Mouse (Mus musculus): ENCODE measurements around the gene Tmem259. TPM values are rescaled to one million over a fixed set of nuclear protein-coding genes. Genes with fewer than 3 reads are reported as not detected.
A peak's percentile ranks its signal among the peaks of the same experiment; 100 is the strongest.

The Tmem259 gene
- polyA plus RNA-seq, 1 experiment from 2014 or later: 16.1 TPM

- H3K4me2 ChIP-seq (replicated peaks; ENCODE audit: low read depth, low read length): no peak overlapping the region
- 24% methylated on average over 25 of the region's 25 CpGs for WGBS
- ATAC-seq (ENCODE audit: low FRiP score) (no peak), DNase-seq (ENCODE audit: low spot score) (no peak)
- no peaks in the 10 kb centered on the region; the same call in 1 of the 2 replicates for H3K4me1 ChIP-seq (replicated peaks; ENCODE audit: control insufficient read depth, insufficient read depth, low read length)
- no peak overlapping the region for H3K4me3 ChIP-seq (ENCODE audit: low read depth, low read length)
- no peaks in the 10 kb centered on the region for H3K36me3 ChIP-seq (ENCODE audit: control insufficient read depth, insufficient read depth, low read length)
- peaks cover 37% of the 10 kb centered on the region for H3K27me3 ChIP-seq (ENCODE audit: control insufficient read depth, insufficient read depth, low read length)
- peaks cover 3% of the 10 kb centered on the region; the same call in 1 of the 2 replicates for H3K9me3 ChIP-seq (ENCODE audit: control insufficient read depth, low read length)
- no peak overlapping the region for H3K9ac ChIP-seq (ENCODE audit: low read depth, low read length)
- H3K27ac ChIP-seq (ENCODE audit: low read depth, low read length): no peak overlapping the region
Measured at GRCm38 (mm10) chr10:80013609-80014008, 29.5 kb upstream of the Tmem259 start.

- peaks cover 37% of the 10 kb centered on the region for H3K27me3 ChIP-seq (ENCODE audit: control insufficient read depth, insufficient read depth, low read length)
- no peak overlapping the region for H3K27ac ChIP-seq (ENCODE audit: low read depth, low read length)
- peaks cover 3% of the 10 kb centered on the region; the same call in 1 of the 2 replicates for H3K9me3 ChIP-seq (ENCODE audit: control insufficient read depth, low read length)
- WGBS: 87% methylated on average over 6 of the region's 6 CpGs
- no peak overlapping the region for H3K9ac ChIP-seq (ENCODE audit: low read depth, low read length)
- no peak for DNase-seq (ENCODE audit: low spot score)
- H3K4me3 ChIP-seq (ENCODE audit: low read depth, low read length): no peak overlapping the region
- no peaks in the 10 kb centered on the region for H3K4me1 ChIP-seq (replicated peaks; ENCODE audit: control insufficient read depth, insufficient read depth, low read length)
- H3K36me3 ChIP-seq (ENCODE audit: control insufficient read depth, insufficient read depth, low read length): 0 out of 2 replicates have a peak, but pooled peaks cover 3% of the 10 kb centered on the region
- ATAC-seq (ENCODE audit: low FRiP score): no peak
- H3K4me2 ChIP-seq (replicated peaks; ENCODE audit: low read depth, low read length): no peak overlapping the region
Measured at GRCm38 (mm10) chr10:80011740-80012139, 27.6 kb upstream of the Tmem259 start.

- 0 out of 2 replicates have a peak, but pooled peaks cover 2% of the 10 kb centered on the region for H3K4me1 ChIP-seq (replicated peaks; ENCODE audit: control insufficient read depth, insufficient read depth, low read length)
- H3K4me2 ChIP-seq (replicated peaks; ENCODE audit: low read depth, low read length): no peak overlapping the region
- no peak for ATAC-seq (ENCODE audit: low FRiP score)
- no peak for DNase-seq (ENCODE audit: low spot score)
- H3K9me3 ChIP-seq (ENCODE audit: control insufficient read depth, low read length): no peaks in the 10 kb centered on the region
- H3K36me3 ChIP-seq (ENCODE audit: control insufficient read depth, insufficient read depth, low read length): 0 out of 2 replicates have a peak, but pooled peaks cover 3% of the 10 kb centered on the region
- no peak overlapping the region for H3K27ac ChIP-seq (ENCODE audit: low read depth, low read length)
- 96% methylated on average over 8 of the region's 8 CpGs for WGBS
- H3K27me3 ChIP-seq (ENCODE audit: control insufficient read depth, insufficient read depth, low read length): peaks cover 26% of the 10 kb centered on the region
- H3K4me3 ChIP-seq (ENCODE audit: low read depth, low read length): no peak overlapping the region
- H3K9ac ChIP-seq (ENCODE audit: low read depth, low read length): no peak overlapping the region
Measured at GRCm38 (mm10) chr10:80004233-80004705, 20.1 kb upstream of the Tmem259 start.

GRCm38 (mm10) chr10:80003374-80004232 lies 19.5 kb upstream of the Tmem259 start:
- Histone ChIP-seq H3K4me1 (replicated peaks; ENCODE audit: control insufficient read depth, insufficient read depth, low read length) (0 out of 2 replicates have a peak, but pooled peaks cover 2% of the 10 kb centered on the region), H3K36me3 (ENCODE audit: control insufficient read depth, insufficient read depth, low read length) (0 out of 2 replicates have a peak, but pooled peaks cover 3% of the 10 kb centered on the region), H3K27ac (ENCODE audit: low read depth, low read length) (no peak overlapping the region), H3K27me3 (ENCODE audit: control insufficient read depth, insufficient read depth, low read length) (peaks cover 26% of the 10 kb centered on the region), H3K9me3 (ENCODE audit: control insufficient read depth, low read length) (no peaks in the 10 kb centered on the region), H3K4me2 (replicated peaks; ENCODE audit: low read depth, low read length) (no peak overlapping the region), H3K4me3 (ENCODE audit: low read depth, low read length) (no peak overlapping the region), H3K9ac (ENCODE audit: low read depth, low read length) (no peak overlapping the region)
- DNase-seq (ENCODE audit: low spot score) (no peak), ATAC-seq (ENCODE audit: low FRiP score) (no peak)
- WGBS: 60% methylated on average over 9 of the region's 9 CpGs

GRCm38 (mm10) chr10:80002829-80003228 lies 18.7 kb upstream of the Tmem259 start:
- peaks cover 4% of the 10 kb centered on the region for H3K4me1 ChIP-seq (replicated peaks; ENCODE audit: control insufficient read depth, insufficient read depth, low read length)
- H3K4me3 ChIP-seq (ENCODE audit: low read depth, low read length): no peak overlapping the region
- H3K27ac ChIP-seq (ENCODE audit: low read depth, low read length): no peak overlapping the region
- H3K9me3 ChIP-seq (ENCODE audit: control insufficient read depth, low read length): no peaks in the 10 kb centered on the region
- 20% methylated on average over 21 of the region's 21 CpGs for WGBS
- DNase-seq (ENCODE audit: low spot score) (no peak), ATAC-seq (ENCODE audit: low FRiP score) (no peak)
- H3K4me2 ChIP-seq (replicated peaks; ENCODE audit: low read depth, low read length): no peak overlapping the region
- H3K27me3 ChIP-seq (ENCODE audit: control insufficient read depth, insufficient read depth, low read length): peaks cover 26% of the 10 kb centered on the region
- no peak overlapping the region for H3K9ac ChIP-seq (ENCODE audit: low read depth, low read length)
- H3K36me3 ChIP-seq (ENCODE audit: control insufficient read depth, insufficient read depth, low read length): no peaks in the 10 kb centered on the region

- Histone ChIP-seq H3K4me2 (replicated peaks; ENCODE audit: low read depth, low read length) (no peak overlapping the region), H3K36me3 (ENCODE audit: control insufficient read depth, insufficient read depth, low read length) (no peaks in the 10 kb centered on the region), H3K27ac (ENCODE audit: low read depth, low read length) (no peak overlapping the region), H3K27me3 (ENCODE audit: control insufficient read depth, insufficient read depth, low read length) (peaks cover 26% of the 10 kb centered on the region), H3K9me3 (ENCODE audit: control insufficient read depth, low read length) (no peaks in the 10 kb centered on the region), H3K4me3 (ENCODE audit: low read depth, low read length) (no peak overlapping the region), H3K9ac (ENCODE audit: low read depth, low read length) (no peak overlapping the region), H3K4me1 (replicated peaks; ENCODE audit: control insufficient read depth, insufficient read depth, low read length) (peaks cover 4% of the 10 kb centered on the region)
- ATAC-seq (ENCODE audit: low FRiP score) (no peak), DNase-seq (ENCODE audit: low spot score) (no peak)
- 66% methylated on average over 9 of the region's 9 CpGs for WGBS
Measured at GRCm38 (mm10) chr10:80001945-80002344, 17.8 kb upstream of the Tmem259 start.

GRCm38 (mm10) chr10:79997819-79998218 lies 13.7 kb upstream of the Tmem259 start:
- DNase-seq (ENCODE audit: low spot score) (no peak), ATAC-seq (ENCODE audit: low FRiP score) (peak; percentile 26)
- Histone ChIP-seq H3K36me3 (ENCODE audit: control insufficient read depth, insufficient read depth, low read length) (no peaks in the 10 kb centered on the region), H3K27me3 (ENCODE audit: control insufficient read depth, insufficient read depth, low read length) (peaks cover 19% of the 10 kb centered on the region), H3K27ac (ENCODE audit: low read depth, low read length) (peak overlapping the region; percentile 58), H3K9me3 (ENCODE audit: control insufficient read depth, low read length) (no peaks in the 10 kb centered on the region), H3K9ac (ENCODE audit: low read depth, low read length) (peak overlapping the region; percentile 45; the same call in 1 of the 2 replicates), H3K4me2 (replicated peaks; ENCODE audit: low read depth, low read length) (peak overlapping the region; percentile 66), H3K4me1 (replicated peaks; ENCODE audit: control insufficient read depth, insufficient read depth, low read length) (peaks cover 4% of the 10 kb centered on the region), H3K4me3 (ENCODE audit: low read depth, low read length) (peak overlapping the region; percentile 46)
- 12% methylated on average over 15 of the region's 15 CpGs for WGBS

GRCm38 (mm10) chr10:79997034-79997760 lies 13.1 kb upstream of the Tmem259 start:
- under 1% methylated on average over 35 of the region's 35 CpGs for WGBS
- DNase-seq (ENCODE audit: low spot score): peak; percentile 91
- H3K4me2 ChIP-seq (replicated peaks; ENCODE audit: low read depth, low read length): peak overlapping the region; percentile 66
- H3K27ac ChIP-seq (ENCODE audit: low read depth, low read length): peak overlapping the region; percentile 61
- no peaks in the 10 kb centered on the region for H3K9me3 ChIP-seq (ENCODE audit: control insufficient read depth, low read length)
- peaks cover 14% of the 10 kb centered on the region for H3K27me3 ChIP-seq (ENCODE audit: control insufficient read depth, insufficient read depth, low read length)
- H3K4me3 ChIP-seq (ENCODE audit: low read depth, low read length): peak overlapping the region; percentile 46
- H3K9ac ChIP-seq (ENCODE audit: low read depth, low read length): peak overlapping the region; percentile 45
- no peaks in the 10 kb centered on the region for H3K36me3 ChIP-seq (ENCODE audit: control insufficient read depth, insufficient read depth, low read length)
- ATAC-seq (ENCODE audit: low FRiP score): peak; percentile 83
- H3K4me1 ChIP-seq (replicated peaks; ENCODE audit: control insufficient read depth, insufficient read depth, low read length): peaks cover 2% of the 10 kb centered on the region
